Mouse (Mus musculus) adrenal gland, adult (tissue): ENCODE measurements around the gene Ramp1.
A peak's percentile ranks its signal among the peaks of the same experiment; 100 is the strongest.

Experiments
- DNase-seq, 2 experiments: peaks; one replicate each; pipeline ENCODE4 v3.0.0; 2022 to 2023; ENCODE audit warnings: low spot score in 1 of 2; ENCODE audit not compliant: inconsistent age in 2 of 2

Gene Ramp1

GRCm38 (mm10) chr1:91179533-91180173 lies at the start of gene Ramp1:
Gene Ramp1, plus strand, starts transcription at chr1:91179822.
- DNase-seq = peak; percentile 38 to 62

GRCm38 (mm10) chr1:91137036-91137435 lies 42.6 kb upstream of the Ramp1 start:
- DNase-seq = no peak

GRCm38 (mm10) chr1:91144813-91145212 lies 34.8 kb upstream of the Ramp1 start, which contains the start of gene Rbm44:
Gene Rbm44, plus strand, starts transcription at chr1:91145089.
- no peak for DNase-seq

- no peak for DNase-seq
These were observed 28.1 kb upstream of the Ramp1 start for GRCm38 (mm10) chr1:91151509-91151908.

- no peak for DNase-seq
These were observed 12.8 kb upstream of the Ramp1 start for GRCm38 (mm10) chr1:91166798-91167197.

- DNase-seq = no peak
These were observed 10.5 kb upstream of the Ramp1 start for GRCm38 (mm10) chr1:91169157-91169556.

- DNase-seq = no peak
These were observed 4.8 kb upstream of the Ramp1 start for GRCm38 (mm10) chr1:91174796-91175195.

- DNase-seq = no peak
These were observed 3.6 kb upstream of the Ramp1 start for GRCm38 (mm10) chr1:91176026-91176425.

GRCm38 (mm10) chr1:91176871-91177270 lies 2.8 kb upstream of the Ramp1 start:
- no peak for DNase-seq

- DNase-seq = peak; percentile 64 to 88
These were observed 536 bp upstream of the Ramp1 start for GRCm38 (mm10) chr1:91179086-91179485.

GRCm38 (mm10) chr1:91180174-91180565 lies 548 bp downstream of the Ramp1 start:
- no peak for DNase-seq

- DNase-seq = no peak
These were observed 1.1 kb downstream of the Ramp1 start for GRCm38 (mm10) chr1:91180723-91181122.

- no peak for DNase-seq
These were observed 1.6 kb downstream of the Ramp1 start for GRCm38 (mm10) chr1:91181261-91181660.

- DNase-seq = peak in 1 of 2 experiments; percentile 42
These were observed 2.3 kb downstream of the Ramp1 start for GRCm38 (mm10) chr1:91181784-91182450.

- no peak for DNase-seq
These were observed 3.7 kb downstream of the Ramp1 start for GRCm38 (mm10) chr1:91183305-91183704.

- no peak for DNase-seq
These were observed 7.1 kb downstream of the Ramp1 start for GRCm38 (mm10) chr1:91186677-91187076.

- no peak for DNase-seq
These were observed 7.7 kb downstream of the Ramp1 start for GRCm38 (mm10) chr1:91187315-91187714.

GRCm38 (mm10) chr1:91187786-91188640 lies 8.4 kb downstream of the Ramp1 start:
- no peak for DNase-seq

GRCm38 (mm10) chr1:91188851-91189460 lies 9.3 kb downstream of the Ramp1 start:
- no peak for DNase-seq

GRCm38 (mm10) chr1:91192184-91192583 lies 12.6 kb downstream of the Ramp1 start:
- no peak for DNase-seq

- no peak for DNase-seq
These were observed 13.6 kb downstream of the Ramp1 start for GRCm38 (mm10) chr1:91193242-91193641.
